Mouse (Mus musculus): ENCODE data around the gene Upk3a.
A peak's percentile ranks its signal among the peaks of the same experiment; 100 is the strongest.

Upk3a gene

DNA sequence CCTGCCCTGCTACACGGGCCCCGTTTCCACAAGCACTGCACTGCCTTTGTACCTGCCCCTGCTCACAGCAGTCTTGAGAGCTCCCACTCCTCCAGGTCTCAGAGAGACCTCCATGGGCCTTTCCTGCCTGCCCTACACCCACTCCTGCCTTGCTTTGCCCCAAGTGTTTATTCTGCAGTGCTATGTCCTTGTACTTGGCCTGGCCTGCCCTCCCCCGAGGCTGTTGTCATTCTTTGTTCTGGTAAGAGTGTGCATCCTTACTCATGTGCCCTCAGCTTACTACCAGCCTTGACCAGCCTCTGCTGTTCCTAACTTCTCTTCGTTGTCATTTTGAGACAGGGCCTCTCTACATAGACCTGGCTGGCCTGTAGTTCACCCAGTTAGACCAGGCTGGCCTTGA lies 30.9 kb downstream of the Upk3a start:
- no peak for DNase-seq (ENCODE audit: low spot score in 2 of 2)

DNA sequence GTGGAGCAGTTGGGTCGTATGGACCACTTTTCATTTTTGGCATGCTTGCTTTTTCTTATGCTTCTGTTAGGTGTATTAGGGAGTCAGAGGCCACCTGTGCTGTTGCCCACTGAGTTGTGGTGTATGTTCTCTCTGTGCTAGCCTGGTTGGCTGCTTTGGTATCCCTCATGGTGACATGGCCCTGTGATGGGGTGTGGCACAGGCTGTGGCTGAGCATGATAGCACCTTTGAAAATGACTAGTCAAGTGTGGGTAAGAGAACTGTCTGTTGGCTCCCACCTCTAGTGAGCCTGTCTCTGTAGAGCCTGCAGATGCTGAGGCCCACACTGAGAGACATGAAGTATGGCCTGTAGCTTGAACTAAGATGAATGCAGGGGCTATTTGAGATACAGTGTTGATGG lies 32.8 kb downstream of the Upk3a start:
- no peak for DNase-seq (ENCODE audit: low spot score in 2 of 2)

DNA sequence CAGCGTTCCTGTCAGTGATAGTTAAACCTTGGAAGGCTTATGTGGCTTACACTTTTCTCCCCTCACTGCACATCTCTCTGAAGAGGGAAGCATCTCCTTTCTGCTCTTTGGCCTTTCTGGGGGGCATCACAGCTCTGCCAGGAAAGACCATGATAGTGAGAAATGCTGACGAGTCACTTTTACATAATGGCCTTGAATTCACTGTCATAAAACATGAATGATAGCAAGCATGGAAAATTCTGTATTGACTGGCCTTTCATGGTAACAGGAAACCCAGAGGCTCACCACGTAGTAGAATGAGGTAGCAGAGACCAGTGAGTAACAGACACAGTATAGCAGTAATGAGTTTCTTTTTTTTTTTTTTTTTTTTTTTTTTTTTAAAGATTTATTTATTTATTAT lies 37.2 kb downstream of the Upk3a start:
- DNase-seq (ENCODE audit: low spot score in 2 of 2), result no peak

DNA sequence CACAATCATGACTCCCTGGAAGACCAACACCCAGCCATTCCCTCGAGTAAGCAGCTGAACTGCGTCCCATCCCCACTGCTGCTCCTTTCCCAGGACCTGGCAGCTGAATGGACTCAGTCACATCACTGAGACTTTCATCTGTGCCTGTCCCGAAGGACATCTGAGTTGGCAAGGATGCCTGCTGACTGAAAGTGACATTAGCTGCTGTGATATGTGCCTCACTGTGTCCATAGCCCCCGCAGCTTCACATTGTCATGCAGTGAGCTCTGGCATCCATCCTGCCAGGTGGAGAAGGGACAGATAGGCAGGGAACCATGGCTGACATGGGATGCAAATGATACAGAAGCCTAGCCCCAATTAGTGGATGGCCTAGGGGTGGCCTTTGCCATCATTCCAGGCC lies 38.2 kb downstream of the Upk3a start:
- DNase-seq (ENCODE audit: low spot score in 2 of 2), result no peak

DNA sequence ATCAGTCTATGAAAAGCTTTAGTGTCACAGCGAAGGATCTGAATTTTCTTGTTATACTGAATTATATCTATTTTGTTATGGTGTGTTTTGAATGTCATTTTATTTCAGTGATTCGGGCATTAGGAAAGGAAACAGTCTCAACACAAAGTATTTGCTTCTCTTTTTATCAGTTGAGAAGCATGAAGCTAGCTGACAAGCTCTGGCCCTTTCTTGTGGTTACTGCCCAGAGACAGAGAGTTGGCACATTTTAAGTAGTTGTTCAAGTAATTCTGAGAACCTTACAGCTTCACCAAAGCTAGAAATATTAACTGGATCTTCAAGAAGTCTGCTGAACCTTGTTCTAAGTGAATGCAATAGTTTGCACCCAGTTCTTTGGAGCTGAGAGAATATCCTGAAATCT lies 46.5 kb downstream of the Upk3a start:
- no peak for DNase-seq (ENCODE audit: low spot score in 2 of 2)

DNA sequence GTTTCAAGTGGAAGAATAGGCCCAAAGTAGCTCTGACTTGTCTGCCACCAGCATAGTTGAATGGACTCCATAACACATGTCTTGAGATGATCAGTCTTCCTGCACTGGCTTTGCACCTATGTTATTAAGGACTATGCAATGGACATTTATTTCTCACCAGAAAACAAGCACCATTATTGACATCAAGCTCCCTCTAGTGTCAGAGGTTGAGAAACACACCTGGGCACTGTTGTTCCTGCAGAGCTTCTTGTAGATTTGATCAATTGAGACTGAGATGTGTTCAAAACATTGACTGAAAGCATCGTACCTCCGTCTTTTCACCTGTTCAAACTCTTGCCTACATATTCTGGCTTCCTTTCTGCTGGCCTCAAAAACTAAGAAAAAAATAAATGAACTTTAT lies 53.6 kb downstream of the Upk3a start:
- DNase-seq (ENCODE audit: low spot score in 2 of 2), result peak in 1 of 2 experiments; percentile 32

All from urinary bladder, postnatal 36 days (tissue).